Mouse (Mus musculus): ENCODE data around the gene Slc25a33.
A peak's percentile ranks its signal among the peaks of the same experiment; 100 is the strongest.

The Slc25a33 gene

GRCm38 (mm10) chr4:149794966-149795477 is 20.9 kb upstream of the Slc25a33 start:
- DNase-seq (ENCODE audit: low read depth): no peak

GRCm38 (mm10) chr4:149794010-149794338 is 19.9 kb upstream of the Slc25a33 start:
- DNase-seq (ENCODE audit: low read depth): no peak

GRCm38 (mm10) chr4:149793156-149794009 is 19.3 kb upstream of the Slc25a33 start:
- DNase-seq (ENCODE audit: low read depth): peak; percentile 71

GRCm38 (mm10) chr4:149792159-149792800 is 18.2 kb upstream of the Slc25a33 start:
- DNase-seq (ENCODE audit: low read depth): no peak

- no peak for DNase-seq (ENCODE audit: low read depth)
These were observed 17.4 kb upstream of the Slc25a33 start for GRCm38 (mm10) chr4:149791470-149791869.

GRCm38 (mm10) chr4:149790969-149791368 is 16.9 kb upstream of the Slc25a33 start:
- no peak for DNase-seq (ENCODE audit: low read depth)

- no peak for DNase-seq (ENCODE audit: low read depth)
These were observed 16.5 kb upstream of the Slc25a33 start for GRCm38 (mm10) chr4:149790546-149790945.

- DNase-seq (ENCODE audit: low read depth): no peak
These were observed 15.5 kb upstream of the Slc25a33 start for GRCm38 (mm10) chr4:149789421-149790194.

GRCm38 (mm10) chr4:149784901-149785300 is 10.8 kb upstream of the Slc25a33 start:
- no peak for DNase-seq (ENCODE audit: low read depth)

- DNase-seq (ENCODE audit: low read depth): no peak
These were observed 10.3 kb upstream of the Slc25a33 start for GRCm38 (mm10) chr4:149784371-149784770.

GRCm38 (mm10) chr4:149782975-149783374 is 8.9 kb upstream of the Slc25a33 start:
- DNase-seq (ENCODE audit: low read depth): no peak

GRCm38 (mm10) chr4:149780565-149781356 is 6.7 kb upstream of the Slc25a33 start:
- peak; percentile 46 for DNase-seq (ENCODE audit: low read depth)

- DNase-seq (ENCODE audit: low read depth): no peak
These were observed 5.9 kb upstream of the Slc25a33 start for GRCm38 (mm10) chr4:149779966-149780365.

GRCm38 (mm10) chr4:149777126-149777525 is 3.0 kb upstream of the Slc25a33 start:
- DNase-seq (ENCODE audit: low read depth): no peak

- no peak for DNase-seq (ENCODE audit: low read depth)
These were observed 1.8 kb upstream of the Slc25a33 start for GRCm38 (mm10) chr4:149775760-149776362.

- no peak for DNase-seq (ENCODE audit: low read depth)
These were observed 1.3 kb upstream of the Slc25a33 start for GRCm38 (mm10) chr4:149775330-149775729.

- DNase-seq (ENCODE audit: low read depth): peak; percentile 35
These were observed 526 bp downstream of the Slc25a33 start for GRCm38 (mm10) chr4:149773408-149774093.

- no peak for DNase-seq (ENCODE audit: low read depth)
These were observed 1.7 kb downstream of the Slc25a33 start for GRCm38 (mm10) chr4:149772394-149772793.

- DNase-seq (ENCODE audit: low read depth): no peak
These were observed 8.9 kb downstream of the Slc25a33 start for GRCm38 (mm10) chr4:149765201-149765600.

GRCm38 (mm10) chr4:149763335-149763734 is 10.7 kb downstream of the Slc25a33 start:
- no peak for DNase-seq (ENCODE audit: low read depth)

GRCm38 (mm10) chr4:149759517-149759916 is 14.6 kb downstream of the Slc25a33 start:
- DNase-seq (ENCODE audit: low read depth): no peak
